Mouse (Mus musculus): ENCODE measurements around the gene Lrmda. TPM values are rescaled to one million over a fixed set of nuclear protein-coding genes. Genes with fewer than 3 reads are reported as not detected.
A peak's percentile ranks its signal among the peaks of the same experiment; 100 is the strongest.
"Not testable (repeated sequence)": the region's sequence is repeated elsewhere in the genome, so short reads cannot be mapped to it uniquely, and the experiment has no call there.

The Lrmda gene
- polyA plus RNA-seq, 1 experiment from 2014 or later: 0.23 TPM

- H3K4me1 ChIP-seq (ENCODE audit: control insufficient read depth, insufficient read depth, low read length): peaks cover 26% of the 10 kb centered on the region
- no peak overlapping the region for H3K27ac ChIP-seq (ENCODE audit: low read depth, low read length)
- H3K4me3 ChIP-seq (ENCODE audit: low read depth, low read length): no peak overlapping the region
- no peak overlapping the region for H3K9ac ChIP-seq (ENCODE audit: low read length)
- H3K9me3 ChIP-seq (ENCODE audit: control insufficient read depth, low read length): no peaks in the 10 kb centered on the region
- WGBS: 25% methylated on average over 13 of the region's 13 CpGs
- peak overlapping the region; percentile 2; the same call in 1 of the 2 replicates for H3K4me2 ChIP-seq
- 0 out of 2 replicates have a peak, but pooled peaks cover 2% of the 10 kb centered on the region for H3K27me3 ChIP-seq (ENCODE audit: control insufficient read depth, insufficient read depth, low read length)
- ATAC-seq (ENCODE audit: low FRiP score) (peak; percentile 65), DNase-seq (ENCODE audit: low spot score, missing footprints) (peak; percentile 95)
- H3K36me3 ChIP-seq (ENCODE audit: control insufficient read depth, insufficient read depth, low read length): no peaks in the 10 kb centered on the region
These were observed 558.0 kb downstream of the Lrmda start for GRCm38 (mm10) chr14:22577411-22578037.

DNA sequence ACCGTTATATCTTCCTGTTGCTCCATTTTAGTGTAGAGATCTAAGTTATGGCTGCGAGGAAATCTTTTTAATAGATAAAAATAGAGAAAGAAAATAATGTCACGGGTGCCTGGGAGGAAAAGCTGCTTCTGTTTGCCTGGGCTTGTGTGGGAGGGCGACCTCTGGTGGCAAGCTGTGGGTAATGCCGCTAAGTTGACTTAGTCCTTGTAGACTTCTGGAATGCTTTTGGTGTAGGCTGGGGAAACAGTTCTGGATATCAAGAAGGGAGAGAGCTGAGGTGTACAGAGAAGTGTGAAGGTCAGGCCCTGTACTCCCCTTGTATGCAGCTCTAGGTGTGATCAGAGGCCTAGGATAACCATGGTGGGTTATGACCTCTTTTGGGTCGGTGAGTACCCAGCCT is 558.7 kb downstream of the Lrmda start:
- H3K4me2 ChIP-seq: peak overlapping the region; percentile 2; the same call in 1 of the 2 replicates
- ATAC-seq (ENCODE audit: low FRiP score): no peak
- no peaks in the 10 kb centered on the region for H3K9me3 ChIP-seq (ENCODE audit: control insufficient read depth, low read length)
- no peak overlapping the region for H3K9ac ChIP-seq (ENCODE audit: low read length)
- H3K4me1 ChIP-seq (ENCODE audit: control insufficient read depth, insufficient read depth, low read length): peaks cover 26% of the 10 kb centered on the region
- 0 out of 2 replicates have a peak, but pooled peaks cover 2% of the 10 kb centered on the region for H3K27me3 ChIP-seq (ENCODE audit: control insufficient read depth, insufficient read depth, low read length)
- DNase-seq (ENCODE audit: low spot score, missing footprints): peak; percentile 98
- H3K4me3 ChIP-seq (ENCODE audit: low read depth, low read length): no peak overlapping the region
- H3K27ac ChIP-seq (ENCODE audit: low read depth, low read length): no peak overlapping the region
- WGBS: 19% methylated on average over 6 of the region's 6 CpGs
- H3K36me3 ChIP-seq (ENCODE audit: control insufficient read depth, insufficient read depth, low read length): no peaks in the 10 kb centered on the region

DNA sequence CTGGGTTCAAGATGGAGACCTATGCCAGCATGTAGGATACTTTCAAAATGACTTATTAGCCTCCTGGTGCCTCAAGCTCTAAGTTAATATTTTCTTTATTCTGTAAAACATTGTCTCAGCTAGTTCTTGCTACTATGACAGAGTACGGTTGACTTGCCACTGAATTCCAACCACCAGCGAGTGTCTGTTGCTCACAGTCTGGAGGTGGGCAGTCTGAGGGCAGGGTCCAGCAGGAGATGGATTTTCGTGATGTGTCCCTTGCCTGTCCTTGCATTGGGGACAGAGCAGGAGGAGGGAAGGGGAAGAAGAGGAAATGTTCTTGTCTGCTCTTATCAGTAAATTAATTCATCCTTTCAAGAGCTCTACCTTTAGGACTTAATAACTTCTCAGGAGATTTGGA is 559.5 kb downstream of the Lrmda start:
- Histone ChIP-seq H3K27ac (ENCODE audit: low read depth, low read length) (no peak overlapping the region), H3K4me1 (ENCODE audit: control insufficient read depth, insufficient read depth, low read length) (peaks cover 26% of the 10 kb centered on the region), H3K9me3 (ENCODE audit: control insufficient read depth, low read length) (no peaks in the 10 kb centered on the region), H3K27me3 (ENCODE audit: control insufficient read depth, insufficient read depth, low read length) (0 out of 2 replicates have a peak, but pooled peaks cover 2% of the 10 kb centered on the region), H3K4me2 (no peak overlapping the region), H3K36me3 (ENCODE audit: control insufficient read depth, insufficient read depth, low read length) (no peaks in the 10 kb centered on the region), H3K9ac (ENCODE audit: low read length) (no peak overlapping the region), H3K4me3 (ENCODE audit: low read depth, low read length) (no peak overlapping the region)
- ATAC-seq (ENCODE audit: low FRiP score): no peak
- WGBS: 95% methylated on average over 3 of the region's 3 CpGs
- no peak for DNase-seq (ENCODE audit: low spot score, missing footprints)

DNA sequence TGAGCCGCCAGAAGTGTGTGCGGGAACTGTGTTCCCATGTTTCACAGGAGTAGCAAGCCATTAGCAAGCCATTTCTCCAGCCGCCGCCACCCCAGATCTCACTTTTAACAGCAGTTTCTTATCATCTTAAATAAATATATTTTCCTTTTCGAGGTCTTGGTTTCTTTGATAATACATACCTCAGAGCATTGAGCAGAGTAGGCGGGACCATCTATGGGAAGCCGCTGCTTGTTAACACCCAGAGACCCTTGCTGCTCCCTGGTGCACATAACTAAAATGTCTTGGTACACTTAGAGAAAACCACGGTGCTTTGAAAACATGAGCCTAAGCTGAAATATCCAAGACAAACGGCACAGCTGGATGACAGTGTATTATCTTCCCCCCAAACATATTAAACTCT is 562.6 kb downstream of the Lrmda start:
- H3K27me3 ChIP-seq (ENCODE audit: control insufficient read depth, insufficient read depth, low read length): no peaks in the 10 kb centered on the region
- WGBS: 91% methylated on average over 9 of the region's 9 CpGs
- no peaks in the 10 kb centered on the region for H3K36me3 ChIP-seq (ENCODE audit: control insufficient read depth, insufficient read depth, low read length)
- no peak overlapping the region for H3K4me3 ChIP-seq (ENCODE audit: low read depth, low read length)
- ATAC-seq (ENCODE audit: low FRiP score) (no peak), DNase-seq (ENCODE audit: low spot score, missing footprints) (no peak)
- peaks cover 9% of the 10 kb centered on the region; the same call in 1 of the 2 replicates for H3K4me1 ChIP-seq (ENCODE audit: control insufficient read depth, insufficient read depth, low read length)
- H3K4me2 ChIP-seq: no peak overlapping the region
- H3K9ac ChIP-seq (ENCODE audit: low read length): no peak overlapping the region
- no peak overlapping the region for H3K27ac ChIP-seq (ENCODE audit: low read depth, low read length)
- H3K9me3 ChIP-seq (ENCODE audit: control insufficient read depth, low read length): no peaks in the 10 kb centered on the region

GRCm38 (mm10) chr14:22586281-22586680 is 566.8 kb downstream of the Lrmda start:
- Histone ChIP-seq H3K4me2 (no peak overlapping the region), H3K27ac (ENCODE audit: low read depth, low read length) (no peak overlapping the region), H3K9ac (ENCODE audit: low read length) (no peak overlapping the region), H3K4me3 (ENCODE audit: low read depth, low read length) (no peak overlapping the region), H3K4me1 (ENCODE audit: control insufficient read depth, insufficient read depth, low read length) (peaks cover 8% of the 10 kb centered on the region), H3K9me3 (ENCODE audit: control insufficient read depth, low read length) (no peaks in the 10 kb centered on the region), H3K36me3 (ENCODE audit: control insufficient read depth, insufficient read depth, low read length) (no peaks in the 10 kb centered on the region), H3K27me3 (ENCODE audit: control insufficient read depth, insufficient read depth, low read length) (no peaks in the 10 kb centered on the region)
- no peak for DNase-seq (ENCODE audit: low spot score, missing footprints)
- 74% methylated on average over 4 of the region's 4 CpGs for WGBS
- no peak for ATAC-seq (ENCODE audit: low FRiP score)

DNA sequence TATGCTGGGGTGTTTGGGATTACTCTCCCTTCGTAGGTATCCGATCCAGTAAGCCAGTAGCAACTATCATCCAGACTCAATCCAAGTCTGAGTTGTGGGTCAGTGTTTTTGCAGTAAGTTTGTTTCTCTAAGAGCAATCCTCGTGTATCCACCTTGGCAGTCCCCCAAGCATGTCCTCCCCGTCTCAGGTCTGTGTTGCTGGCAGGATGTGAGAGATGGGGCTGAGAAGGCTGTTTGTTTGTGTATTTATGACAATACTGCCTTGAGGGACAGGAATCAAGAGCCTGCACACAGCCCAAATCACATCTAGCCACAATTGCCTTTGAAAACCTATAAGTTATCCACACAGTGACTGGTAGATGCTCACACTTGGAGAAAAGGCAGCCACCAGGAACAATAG is 567.3 kb downstream of the Lrmda start:
- DNase-seq (ENCODE audit: low spot score, missing footprints): no peak
- H3K36me3 ChIP-seq (ENCODE audit: control insufficient read depth, insufficient read depth, low read length): no peaks in the 10 kb centered on the region
- H3K9me3 ChIP-seq (ENCODE audit: control insufficient read depth, low read length): no peaks in the 10 kb centered on the region
- 81% methylated on average over 4 of the region's 4 CpGs for WGBS
- H3K4me3 ChIP-seq (ENCODE audit: low read depth, low read length): no peak overlapping the region
- H3K4me2 ChIP-seq: no peak overlapping the region
- H3K4me1 ChIP-seq (ENCODE audit: control insufficient read depth, insufficient read depth, low read length): peaks cover 8% of the 10 kb centered on the region
- H3K27me3 ChIP-seq (ENCODE audit: control insufficient read depth, insufficient read depth, low read length): no peaks in the 10 kb centered on the region
- no peak overlapping the region for H3K27ac ChIP-seq (ENCODE audit: low read depth, low read length)
- no peak overlapping the region for H3K9ac ChIP-seq (ENCODE audit: low read length)
- no peak for ATAC-seq (ENCODE audit: low FRiP score)

- DNase-seq (ENCODE audit: low spot score, missing footprints) (no peak), ATAC-seq (ENCODE audit: low FRiP score) (no peak)
- H3K27me3 ChIP-seq (ENCODE audit: control insufficient read depth, insufficient read depth, low read length): no peaks in the 10 kb centered on the region
- H3K9me3 ChIP-seq (ENCODE audit: control insufficient read depth, low read length): no peaks in the 10 kb centered on the region
- 74% methylated on average over 4 of the region's 4 CpGs for WGBS
- peaks cover 8% of the 10 kb centered on the region for H3K4me1 ChIP-seq (ENCODE audit: control insufficient read depth, insufficient read depth, low read length)
- H3K4me3 ChIP-seq (ENCODE audit: low read depth, low read length): no peak overlapping the region
- no peak overlapping the region for H3K9ac ChIP-seq (ENCODE audit: low read length)
- H3K36me3 ChIP-seq (ENCODE audit: control insufficient read depth, insufficient read depth, low read length): no peaks in the 10 kb centered on the region
- H3K4me2 ChIP-seq: no peak overlapping the region
- no peak overlapping the region for H3K27ac ChIP-seq (ENCODE audit: low read depth, low read length)
These were observed 567.9 kb downstream of the Lrmda start for GRCm38 (mm10) chr14:22587285-22587957.

- no peaks in the 10 kb centered on the region for H3K9me3 ChIP-seq (ENCODE audit: control insufficient read depth, low read length)
- no peaks in the 10 kb centered on the region for H3K27me3 ChIP-seq (ENCODE audit: control insufficient read depth, insufficient read depth, low read length)
- H3K36me3 ChIP-seq (ENCODE audit: control insufficient read depth, insufficient read depth, low read length): no peaks in the 10 kb centered on the region
- H3K4me1 ChIP-seq (ENCODE audit: control insufficient read depth, insufficient read depth, low read length): peaks cover 8% of the 10 kb centered on the region
- no peak overlapping the region for H3K4me2 ChIP-seq
- H3K4me3 ChIP-seq (ENCODE audit: low read depth, low read length): no peak overlapping the region
- ATAC-seq (ENCODE audit: low FRiP score) (no peak), DNase-seq (ENCODE audit: low spot score, missing footprints) (no peak)
- no peak overlapping the region for H3K9ac ChIP-seq (ENCODE audit: low read length)
- H3K27ac ChIP-seq (ENCODE audit: low read depth, low read length): no peak overlapping the region
- WGBS: 84% methylated on average over 4 of the region's 4 CpGs
These were observed 568.4 kb downstream of the Lrmda start for GRCm38 (mm10) chr14:22587958-22588296.

DNA sequence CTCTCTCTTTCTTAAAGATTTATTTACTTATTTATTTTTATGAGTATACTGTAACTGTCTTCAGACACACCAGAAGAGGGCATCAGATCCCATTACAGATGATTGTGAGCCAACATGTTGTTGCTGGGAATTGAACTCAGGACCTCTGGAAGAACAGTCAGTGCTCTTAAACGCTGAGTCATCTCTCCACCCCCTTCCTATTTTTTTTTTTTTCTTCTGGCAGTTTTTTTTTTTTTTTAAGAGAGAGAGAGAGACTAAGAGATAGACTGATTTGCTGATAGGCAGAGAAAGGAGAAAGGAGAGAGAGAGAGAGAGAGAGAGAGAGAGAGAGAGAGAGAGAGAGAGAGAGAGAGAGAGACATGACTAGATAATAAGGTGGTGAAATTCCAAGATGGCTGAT is 568.9 kb downstream of the Lrmda start:
- not testable (repeated sequence) for DNase-seq (ENCODE audit: low spot score, missing footprints); H3K27ac ChIP-seq (ENCODE audit: low read depth, low read length); H3K9me3 ChIP-seq (ENCODE audit: control insufficient read depth, low read length); H3K9ac ChIP-seq (ENCODE audit: low read length); H3K36me3 ChIP-seq (ENCODE audit: control insufficient read depth, insufficient read depth, low read length); H3K4me1 ChIP-seq (ENCODE audit: control insufficient read depth, insufficient read depth, low read length); H3K4me2 ChIP-seq; ATAC-seq (ENCODE audit: low FRiP score); H3K4me3 ChIP-seq (ENCODE audit: low read depth, low read length); H3K27me3 ChIP-seq (ENCODE audit: control insufficient read depth, insufficient read depth, low read length)
- WGBS: 85% methylated on average over 1 of the region's 1 CpGs

Data from midbrain, embryonic 11.5 days (tissue).